Mouse (Mus musculus) midbrain, embryonic 16.5 days (tissue): ENCODE results near the gene Cmss1. TPM values are rescaled to one million over a fixed set of nuclear protein-coding genes. Genes with fewer than 3 reads are reported as not detected.
"Not testable (repeated sequence)": the region's sequence is repeated elsewhere in the genome, so short reads cannot be mapped to it uniquely, and the experiment has no call there.

Source experiments
- ATAC-seq: fragments of 200-750 bp; cut with Nextera tagmentation; 2 replicates; pipeline ENCODE4 v1.8.0; 2017; ENCODE audit warnings: moderate TSS enrichment
- H3K27ac ChIP-seq: fragments of 300-500 bp; sonication (generic); 2 replicates; pipeline ENCODE4 v1.5.1; 2014; ENCODE audit warnings: mild to moderate bottlenecking, low read length, mixed read lengths
- H3K27me3 ChIP-seq: fragments of 300-500 bp; sonication (generic); 2 replicates; pipeline ENCODE4 v1.6.1; 2014; ENCODE audit warnings: low read depth, low read length, mixed read lengths; ENCODE audit not compliant: control insufficient read depth, insufficient read depth
- H3K36me3 ChIP-seq: fragments of 300-500 bp; sonication (generic); 2 replicates; pipeline ENCODE4 v1.6.1; 2014; ENCODE audit warnings: mild to moderate bottlenecking, low read length, moderate library complexity, mixed read lengths; ENCODE audit not compliant: control insufficient read depth, insufficient read depth
- H3K4me1 ChIP-seq: fragments of 300-500 bp; sonication (generic); 2 replicates; pipeline ENCODE4 v1.6.1; 2014; ENCODE audit warnings: mild to moderate bottlenecking, low read length, mixed read lengths; ENCODE audit not compliant: control insufficient read depth, insufficient read depth
- H3K4me2 ChIP-seq: fragments of 300-500 bp; sonication (generic); 2 replicates; pipeline ENCODE4 v1.6.1; 2014; ENCODE audit warnings: mild to moderate bottlenecking, low read length, mixed read lengths
- H3K4me3 ChIP-seq: fragments of 300-500 bp; sonication (generic); 2 replicates; pipeline ENCODE4 v1.5.1; 2014; ENCODE audit warnings: low read depth, mild to moderate bottlenecking, low read length, moderate library complexity, mixed read lengths
- H3K9ac ChIP-seq: fragments of 300-500 bp; sonication (generic); 2 replicates; pipeline ENCODE4 v1.6.1; 2014; ENCODE audit warnings: low read depth, low read length, mixed read lengths
- H3K9me3 ChIP-seq: fragments of 300-500 bp; sonication (generic); replicated peaks from 2 replicates; pipeline ENCODE4 v1.6.1; 2014; ENCODE audit warnings: mild to moderate bottlenecking, low read length, mixed read lengths; ENCODE audit not compliant: control insufficient read depth, poor library complexity, severe bottlenecking
- WGBS: fragments of 180-500 bp; shearing (Covaris S2); extraction: QIAGEN DNeasy Blood & Tissue Kit; methylation state at CpG from one replicate; pipeline ENCODE4 v1.1.7; 2014; 5-methylcytosine and 5-hydroxymethylcytosine counted together
- polyA plus RNA-seq: library from polyadenylated mRNA; unstranded; fragments of >200 nt; fragmentation: Nextera tagmentation; extraction: Ambion mirVana; gene quantifications from 2 replicates; pipeline ENCODE4 v1.2.1, GENCODE M21; 2015

Gene Cmss1
- polyA plus RNA-seq, 1 experiment from 2014 or later: 37.4 TPM

DNA sequence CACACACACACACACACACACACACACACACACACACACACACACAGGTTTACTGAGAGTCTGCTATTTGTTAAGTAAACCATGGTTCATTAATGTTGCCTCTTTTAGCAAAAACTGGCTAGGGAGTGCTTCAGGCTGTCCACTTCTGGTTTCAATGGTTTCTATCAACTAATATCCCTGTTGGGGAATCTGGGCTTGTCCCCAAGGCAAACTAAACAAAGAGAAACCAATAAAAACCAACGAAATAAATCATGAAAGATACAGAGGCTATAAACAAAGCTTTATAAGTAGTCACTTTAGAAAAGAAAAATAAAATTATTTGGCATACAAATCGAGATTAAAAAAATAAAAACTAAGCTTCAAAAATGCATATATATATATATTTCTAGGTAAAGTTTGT, 214.2 kb downstream of the Cmss1 start:
- Histone ChIP-seq H3K4me2 (no peak overlapping the region), H3K36me3 (no peaks in the 10 kb centered on the region), H3K27ac (no peak overlapping the region), H3K9me3 (no peaks in the 10 kb centered on the region), H3K4me1 (no peaks in the 10 kb centered on the region), H3K27me3 (no peaks in the 10 kb centered on the region), H3K4me3 (no peak overlapping the region), H3K9ac (no peak overlapping the region)
- no peak for ATAC-seq
- WGBS: 72% methylated on average over 2 of the region's 2 CpGs

DNA sequence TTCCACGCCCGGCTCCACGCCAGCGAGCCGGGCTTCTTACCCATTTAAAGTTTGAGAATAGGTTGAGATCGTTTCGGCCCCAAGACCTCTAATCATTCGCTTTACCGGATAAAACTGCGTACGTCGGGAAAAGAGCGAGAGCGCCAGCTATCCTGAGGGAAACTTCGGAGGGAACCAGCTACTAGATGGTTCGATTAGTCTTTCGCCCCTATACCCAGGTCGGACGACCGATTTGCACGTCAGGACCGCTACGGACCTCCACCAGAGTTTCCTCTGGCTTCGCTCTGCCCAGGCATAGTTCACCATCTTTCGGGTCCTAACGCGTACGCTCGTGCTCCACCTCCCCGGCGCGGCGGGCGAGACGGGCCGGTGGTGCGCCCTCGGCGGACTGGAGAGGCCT, 215.5 kb downstream of the Cmss1 start:
- not testable (repeated sequence) for H3K27ac ChIP-seq, H3K9ac ChIP-seq, H3K9me3 ChIP-seq, H3K4me1 ChIP-seq, H3K4me2 ChIP-seq, ATAC-seq, H3K36me3 ChIP-seq, H3K4me3 ChIP-seq, H3K27me3 ChIP-seq
- WGBS: 38% methylated on average over 25 of the region's 39 CpGs

DNA sequence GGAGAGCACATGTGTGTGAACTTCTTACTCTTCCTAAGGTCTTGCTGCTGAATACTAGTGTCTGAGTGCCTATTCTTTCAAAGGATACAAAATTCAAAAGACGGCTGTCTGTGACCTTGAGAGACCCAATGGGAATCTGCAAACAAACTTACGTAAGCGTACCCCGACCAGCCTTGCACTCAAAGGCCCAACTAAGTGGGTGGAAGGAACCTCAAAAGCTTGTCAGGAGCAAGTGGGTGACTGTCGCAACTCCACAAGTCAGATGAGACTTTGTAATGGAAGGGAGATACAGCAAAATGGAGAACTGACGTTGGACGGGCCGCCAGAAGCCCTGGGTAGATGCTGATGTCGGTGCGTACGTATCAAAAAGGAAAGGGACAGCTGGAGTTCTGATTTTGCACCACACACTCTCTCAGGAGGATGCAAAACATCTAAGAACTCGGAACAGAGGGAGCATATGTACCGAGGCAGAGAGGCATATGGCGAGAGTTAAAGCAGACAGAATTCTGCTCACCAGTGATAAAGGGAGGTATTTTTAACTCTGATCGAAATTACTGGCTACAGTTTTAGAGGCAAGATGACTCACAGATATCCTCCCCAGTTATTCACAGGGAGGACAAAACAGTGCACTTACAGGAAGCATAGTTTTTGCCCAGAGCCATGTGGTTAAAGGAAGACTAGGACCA, 217.0 kb downstream of the Cmss1 start:
- Histone ChIP-seq H3K36me3 (no peaks in the 10 kb centered on the region), H3K9me3 (no peaks in the 10 kb centered on the region), H3K27ac (no peak overlapping the region), H3K4me1 (no peaks in the 10 kb centered on the region), H3K4me2 (no peak overlapping the region), H3K9ac (no peak overlapping the region), H3K4me3 (no peak overlapping the region), H3K27me3 (no peaks in the 10 kb centered on the region)
- no peak for ATAC-seq
- WGBS: 92% methylated on average over 15 of the region's 15 CpGs

DNA sequence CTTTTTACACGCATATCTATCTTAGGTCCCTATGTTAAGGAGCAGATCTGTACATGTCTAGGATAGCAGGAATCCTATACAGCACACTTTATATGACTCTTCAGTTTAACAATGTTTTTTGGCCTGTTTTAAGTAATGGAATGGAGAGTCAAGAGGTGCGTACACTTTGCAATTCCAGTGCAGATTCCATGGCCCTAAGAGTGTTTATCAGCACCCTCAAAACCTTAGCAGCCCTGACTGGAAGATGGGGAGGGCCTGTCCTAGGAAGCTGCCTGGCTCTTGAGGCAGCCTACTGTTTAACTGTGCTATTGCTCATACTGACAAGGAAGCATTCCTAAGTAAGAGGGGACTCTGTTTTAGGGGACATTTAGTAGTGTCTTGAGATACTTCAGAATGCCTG, 222.4 kb downstream of the Cmss1 start:
- H3K36me3 ChIP-seq: no peaks in the 10 kb centered on the region
- H3K4me3 ChIP-seq: no peak overlapping the region
- no peak overlapping the region for H3K9ac ChIP-seq
- H3K27me3 ChIP-seq: no peaks in the 10 kb centered on the region
- no peak for ATAC-seq
- H3K27ac ChIP-seq: no peak overlapping the region
- 97% methylated on average over 2 of the region's 2 CpGs for WGBS
- H3K9me3 ChIP-seq: no peaks in the 10 kb centered on the region
- no peaks in the 10 kb centered on the region for H3K4me1 ChIP-seq
- H3K4me2 ChIP-seq: no peak overlapping the region

DNA sequence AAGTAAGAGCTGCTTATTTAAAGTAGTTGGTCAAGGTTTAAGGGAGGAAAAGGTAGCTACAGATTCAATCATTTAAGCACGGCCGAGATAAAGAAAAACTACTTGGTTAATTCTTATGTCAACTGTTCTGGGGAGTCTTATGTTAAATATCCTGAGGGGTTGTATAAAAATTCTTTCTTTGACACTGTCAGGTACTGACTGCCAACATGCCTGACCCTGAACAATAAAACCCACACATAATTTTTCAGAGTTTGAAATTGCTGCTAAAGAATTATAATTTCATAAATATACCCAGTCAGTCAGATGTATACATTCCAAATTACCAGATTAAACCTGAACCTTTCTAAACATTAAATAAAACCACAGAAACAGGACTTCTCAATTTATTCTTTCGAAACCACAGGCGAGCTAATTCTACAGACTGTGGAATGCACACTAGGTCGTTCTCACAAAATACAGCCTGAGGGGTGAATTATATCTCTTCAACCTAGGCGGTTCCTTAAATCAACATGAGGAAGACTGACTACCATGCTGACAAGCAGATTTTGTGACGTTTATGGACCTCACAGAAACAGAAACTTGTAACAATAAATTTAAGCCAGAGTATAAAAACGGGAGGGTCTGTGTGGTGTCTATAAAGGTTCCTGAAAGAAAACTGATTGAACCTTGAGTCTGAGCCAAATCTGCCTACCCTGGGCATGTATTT, 223.2 kb downstream of the Cmss1 start:
- ATAC-seq: no peak
- Histone ChIP-seq H3K27me3 (no peaks in the 10 kb centered on the region), H3K9me3 (no peaks in the 10 kb centered on the region), H3K9ac (no peak overlapping the region), H3K4me2 (no peak overlapping the region), H3K4me1 (no peaks in the 10 kb centered on the region), H3K4me3 (no peak overlapping the region), H3K36me3 (no peaks in the 10 kb centered on the region), H3K27ac (no peak overlapping the region)
- WGBS: 81% methylated on average over 8 of the region's 8 CpGs

DNA sequence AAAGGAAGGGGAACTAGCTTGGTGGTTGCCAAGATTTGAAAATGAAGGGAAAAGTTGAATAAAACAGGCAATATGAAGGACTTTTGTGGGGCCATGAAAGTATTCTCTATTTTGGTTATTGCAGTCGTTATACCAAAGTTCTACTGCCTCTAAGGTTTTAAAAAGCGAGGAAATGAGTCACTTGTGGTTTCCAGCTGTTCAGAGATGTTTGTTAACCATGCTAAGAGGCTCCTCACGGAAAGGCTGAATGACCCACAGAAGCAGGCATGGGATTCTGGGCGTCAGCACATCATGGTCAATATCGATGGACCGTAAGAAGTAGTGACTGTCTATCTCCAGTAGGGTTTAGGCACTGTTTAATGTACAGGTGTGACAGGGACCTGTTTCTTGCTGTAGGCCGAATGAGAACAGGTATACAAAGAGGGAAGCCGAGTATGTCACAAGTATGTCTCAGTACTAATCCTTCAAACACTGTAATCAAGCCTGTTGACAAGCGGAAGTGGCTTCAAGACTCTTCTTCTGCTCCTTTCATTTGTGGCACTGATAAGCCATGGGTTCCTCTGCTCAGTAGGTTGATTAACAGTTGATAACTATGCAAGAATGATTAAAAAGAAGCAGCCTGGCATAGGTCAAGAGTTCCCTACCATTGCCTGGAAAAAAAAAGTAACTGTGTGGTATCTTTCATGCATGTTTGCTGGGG, 227.9 kb downstream of the Cmss1 start:
- no peak overlapping the region for H3K4me2 ChIP-seq
- no peaks in the 10 kb centered on the region for H3K4me1 ChIP-seq
- H3K27ac ChIP-seq: no peak overlapping the region
- no peaks in the 10 kb centered on the region for H3K36me3 ChIP-seq
- H3K9ac ChIP-seq: no peak overlapping the region
- no peaks in the 10 kb centered on the region for H3K9me3 ChIP-seq
- H3K27me3 ChIP-seq: no peaks in the 10 kb centered on the region
- 88% methylated on average over 9 of the region's 9 CpGs for WGBS
- ATAC-seq: no peak
- H3K4me3 ChIP-seq: no peak overlapping the region

DNA sequence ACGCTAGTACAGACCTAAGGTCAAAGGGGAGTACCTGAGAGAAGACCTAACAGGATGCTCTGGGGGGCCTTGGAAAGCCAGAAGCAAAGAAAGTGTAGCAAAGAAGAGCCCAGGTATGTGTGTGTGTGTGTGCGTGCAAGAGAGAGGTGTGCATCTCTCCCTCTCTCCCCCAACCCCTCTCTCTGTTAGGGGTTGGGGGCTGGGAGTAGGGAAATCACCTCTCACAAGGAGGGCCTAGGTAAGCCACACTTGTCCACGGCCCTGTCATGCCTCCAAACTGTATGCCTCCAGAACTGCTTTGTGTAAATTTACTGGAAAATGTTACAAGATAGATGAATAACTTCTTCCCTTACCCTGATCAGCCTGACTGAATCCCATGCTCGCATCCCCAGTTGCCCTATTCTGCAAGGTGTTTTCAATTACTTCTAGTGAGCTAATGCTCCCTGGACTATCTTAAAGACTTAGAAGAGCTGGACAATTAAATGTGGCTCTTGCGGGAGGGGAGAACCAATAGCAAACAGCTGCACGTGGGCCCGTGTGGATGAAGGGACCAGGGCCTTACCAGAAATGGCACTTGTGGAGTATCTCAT, 231.3 kb downstream of the Cmss1 start:
- Histone ChIP-seq H3K4me2 (no peak overlapping the region), H3K27ac (no peak overlapping the region), H3K36me3 (no peaks in the 10 kb centered on the region), H3K27me3 (no peaks in the 10 kb centered on the region), H3K4me3 (no peak overlapping the region), H3K4me1 (no peaks in the 10 kb centered on the region), H3K9ac (no peak overlapping the region), H3K9me3 (no peaks in the 10 kb centered on the region)
- ATAC-seq: no peak
- 91% methylated on average over 7 of the region's 7 CpGs for WGBS

DNA sequence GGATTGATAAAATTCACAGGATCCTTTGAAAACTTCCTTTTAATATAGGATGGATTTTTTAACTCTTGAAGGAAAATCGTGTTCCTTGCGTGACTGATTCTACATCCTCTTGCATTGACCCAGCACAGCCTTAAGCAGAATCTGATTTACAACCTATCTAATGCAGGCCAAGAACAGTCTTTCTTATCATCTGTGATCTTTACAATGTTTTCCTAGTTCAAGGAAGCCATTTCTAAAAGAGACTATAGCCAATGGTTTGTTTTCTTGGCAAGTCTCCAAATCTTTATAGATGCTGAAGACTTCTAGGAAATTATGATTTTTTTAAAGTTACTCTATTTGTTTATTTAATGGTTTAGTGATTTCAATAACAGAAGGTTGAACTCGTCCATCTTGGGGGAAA, 234.5 kb downstream of the Cmss1 start:
- ATAC-seq: no peak
- Histone ChIP-seq H3K4me3 (no peak overlapping the region), H3K4me2 (no peak overlapping the region), H3K36me3 (no peaks in the 10 kb centered on the region), H3K27ac (no peak overlapping the region), H3K27me3 (no peaks in the 10 kb centered on the region), H3K9ac (no peak overlapping the region), H3K9me3 (no peaks in the 10 kb centered on the region), H3K4me1 (no peaks in the 10 kb centered on the region)
- WGBS: 88% methylated on average over 3 of the region's 3 CpGs
